Comparison of ENCODE assay signal across 27 mouse cellular contexts in genomic region chr2:75770633-75771032, GRCm38 (mm10).
DNase-seq lines count a peak whose midpoint lies in the region; ATAC-seq and TF ChIP-seq lines count a peak whose summit lies in the region.
"Had no signal": no experiment of that assay in that cellular context is flagged by ENCODE, and none has a peak within 500 bp of the region (broad histone marks: within the 10 kb centered on the region; RNA-seq: fewer than 3 reads in every experiment).

No protein-coding gene starts in this region.

- no peak overlapping the region for H3K9ac ChIP-seq in intestine, postnatal 0 days (ENCODE audit: low read depth, low read length)
- H3K9ac ChIP-seq in intestine, embryonic 16.5 days (ENCODE audit: low read depth, low read length) = no peak overlapping the region
- H3K9ac ChIP-seq in lung, postnatal 0 days (replicated peaks; ENCODE audit: low read depth) = no peak overlapping the region
- H3K9ac ChIP-seq: embryonic facial prominence, embryonic 13.5 days; forebrain, embryonic 13.5 days; heart, embryonic 15.5 days; hindbrain, embryonic 14.5 days; limb, embryonic 13.5 days; midbrain, embryonic 13.5 days had no signal

- peak; percentile 80 for DNase-seq in lung, postnatal 0 days (ENCODE audit: low spot score)
- no peak for DNase-seq in lung, postnatal 14 days
- no peak for DNase-seq in cerebellum, adult 18-20 months
- no peak for DNase-seq in kidney, adult 8-10 months
- DNase-seq in left cerebral cortex, postnatal 10 days (ENCODE audit: extremely low spot score in 1 of 2, low spot score in 2 of 2) = no peak
- DNase-seq: adrenal gland, adult 2 months; cerebellum, adult 2 months; cerebellum, postnatal 25 days; embryo, embryonic 11 days; gastrocnemius, adult 2 months; heart, postnatal 36 days; kidney, postnatal 25 days; layer of hippocampus, postnatal 36 days; lung, adult 18-20 months; right cerebral cortex, postnatal 25 days had no signal

- peaks cover 5% of the 10 kb centered on the region; the same call in 1 of the 2 replicates for H3K4me1 ChIP-seq in intestine, postnatal 0 days (replicated peaks; ENCODE audit: control insufficient read depth, insufficient read depth, low read length)
- peaks cover 18% of the 10 kb centered on the region for H3K4me1 ChIP-seq in intestine, embryonic 16.5 days (ENCODE audit: control insufficient read depth, insufficient read depth, low read length)
- H3K4me1 ChIP-seq in lung, postnatal 0 days (ENCODE audit: insufficient read depth, low read depth, low read length) = peaks cover 6% of the 10 kb centered on the region; the same call in 1 of the 2 replicates

- TF ChIP-seq EP300 in lung, postnatal 0 days (IDR thresholded peaks at IDR 0.05) = 0 out of 2 replicates have a peak, but pooled peaks have one; percentile 14

- no peak overlapping the region for H3K4me2 ChIP-seq in intestine, postnatal 0 days (replicated peaks; ENCODE audit: low read depth)
- H3K4me2 ChIP-seq in intestine, embryonic 16.5 days (ENCODE audit: low read depth, low read length) = no peak overlapping the region
- H3K4me2 ChIP-seq in lung, postnatal 0 days (replicated peaks; ENCODE audit: low read depth, low read length) = no peak overlapping the region
- H3K4me2 ChIP-seq: embryonic facial prominence, embryonic 13.5 days; forebrain, embryonic 13.5 days; heart, embryonic 15.5 days; hindbrain, embryonic 14.5 days; limb, embryonic 13.5 days; midbrain, embryonic 13.5 days had no signal

- no peak overlapping the region for H3K4me3 ChIP-seq in intestine, postnatal 0 days (ENCODE audit: low read depth, low read length)
- H3K4me3 ChIP-seq in intestine, embryonic 16.5 days (ENCODE audit: low read length) = no peak overlapping the region
- no peak overlapping the region; the same call in 1 of the 2 replicates for H3K4me3 ChIP-seq in lung, postnatal 0 days (ENCODE audit: low read depth, low read length)
- H3K4me3 ChIP-seq: embryonic facial prominence, embryonic 13.5 days; forebrain, embryonic 13.5 days; gastrocnemius, adult 2 months; heart, embryonic 15.5 days; layer of hippocampus, adult 2 months; limb, embryonic 13.5 days; megakaryocyte, embryonic 14.5 days; midbrain, embryonic 13.5 days had no signal

- intact Hi-C loops in left cerebral cortex, postnatal 10 days (cut with DNase I) = no loop called here

- H3K27ac ChIP-seq in intestine, postnatal 0 days (ENCODE audit: low read depth, low read length) = peak overlapping the region; percentile 68
- H3K27ac ChIP-seq in intestine, embryonic 16.5 days (ENCODE audit: low read length) = no peak overlapping the region
- H3K27ac ChIP-seq in lung, postnatal 0 days (ENCODE audit: low read length) = peak overlapping the region; percentile 73
- H3K27ac ChIP-seq: embryonic facial prominence, embryonic 13.5 days; forebrain, embryonic 13.5 days; gastrocnemius, adult 2 months; heart, embryonic 15.5 days; hindbrain, embryonic 14.5 days; layer of hippocampus, adult 2 months; limb, embryonic 13.5 days; midbrain, embryonic 13.5 days had no signal

- WGBS in intestine, postnatal 0 days = 73% methylated on average over 1 of the region's 1 CpGs
- WGBS in intestine, embryonic 16.5 days = 84% methylated on average over 1 of the region's 1 CpGs
- 64% methylated on average over 1 of the region's 1 CpGs for WGBS in lung, postnatal 0 days

- TF ChIP-seq CTCF in intestine, postnatal 0 days (IDR thresholded peaks at IDR 0.05; ENCODE audit: low read depth) = no peak
- no peak for TF ChIP-seq CTCF in lung, postnatal 0 days (IDR thresholded peaks at IDR 0.05)

- H3K36me3 ChIP-seq in intestine, postnatal 0 days (ENCODE audit: control insufficient read depth, insufficient read depth) = no peaks in the 10 kb centered on the region
- no peaks in the 10 kb centered on the region for H3K36me3 ChIP-seq in intestine, embryonic 16.5 days (ENCODE audit: control insufficient read depth, insufficient read depth, low read length)
- no peaks in the 10 kb centered on the region for H3K36me3 ChIP-seq in lung, postnatal 0 days (ENCODE audit: insufficient read depth, low read length)
- H3K36me3 ChIP-seq: embryonic facial prominence, embryonic 13.5 days; heart, embryonic 15.5 days; limb, embryonic 13.5 days; midbrain, embryonic 13.5 days had no signal

- no peaks in the 10 kb centered on the region for H3K27me3 ChIP-seq in intestine, postnatal 0 days (replicated peaks; ENCODE audit: control insufficient read depth, insufficient read depth, low read length)
- no peaks in the 10 kb centered on the region for H3K27me3 ChIP-seq in intestine, embryonic 16.5 days (replicated peaks; ENCODE audit: control insufficient read depth, insufficient read depth, low read length)
- H3K27me3 ChIP-seq in lung, postnatal 0 days (replicated peaks; ENCODE audit: insufficient read depth, low read length) = no peaks in the 10 kb centered on the region
- H3K27me3 ChIP-seq: embryonic facial prominence, embryonic 13.5 days; forebrain, embryonic 13.5 days; heart, embryonic 15.5 days; limb, embryonic 13.5 days; megakaryocyte, embryonic 14.5 days; midbrain, embryonic 13.5 days had no signal

- ATAC-seq in intestine, postnatal 0 days = no peak
- ATAC-seq in intestine, embryonic 16.5 days = no peak
- no peak for ATAC-seq in lung, postnatal 0 days
- peak; percentile 35 for ATAC-seq in megakaryocyte progenitor cell, adult 5-6 weeks (replicated peaks; ENCODE audit: poor library complexity)
- ATAC-seq: forebrain, embryonic 13.5 days; inflammation-experienced regulatory T-cells, adult 6 months; midbrain, embryonic 13.5 days had no signal

- no peaks in the 10 kb centered on the region for H3K9me3 ChIP-seq in intestine, postnatal 0 days (ENCODE audit: control insufficient read depth)
- no peaks in the 10 kb centered on the region for H3K9me3 ChIP-seq in intestine, embryonic 16.5 days (ENCODE audit: control insufficient read depth, low read length)
- no peaks in the 10 kb centered on the region for H3K9me3 ChIP-seq in lung, postnatal 0 days (ENCODE audit: low read length)
- H3K9me3 ChIP-seq: embryonic facial prominence, embryonic 13.5 days; forebrain, embryonic 13.5 days; heart, embryonic 15.5 days; limb, embryonic 13.5 days; megakaryocyte, embryonic 14.5 days; midbrain, embryonic 13.5 days had no signal
